Mouse (Mus musculus): ENCODE data around the gene 7420426K07Rik. TPM values are rescaled to one million over a fixed set of nuclear protein-coding genes. Genes with fewer than 3 reads are reported as not detected.

Gene 7420426K07Rik
- total and polyA plus RNA-seq, 3 experiments, result not detected

GRCm38 (mm10) chr9:98923119-98923518 is 20.2 kb downstream of the 7420426K07Rik start:
- Histone ChIP-seq H3K4me1 (ENCODE audit: insufficient read depth, low read depth, low read length) (no peaks in the 10 kb centered on the region), H3K27me3 (ENCODE audit: insufficient read depth, low read length) (no peaks in the 10 kb centered on the region; the same call in 1 of the 2 replicates), H3K36me3 (replicated peaks) (no peaks in the 10 kb centered on the region), H3K4me3 (ENCODE audit: low read depth, low read length) (no peak overlapping the region), H3K9me3 (replicated peaks) (no peaks in the 10 kb centered on the region)
- no peak for ATAC-seq (ENCODE audit: extremely low read depth, insufficient number of reproducible peaks, low FRiP score, poor library complexity, severe bottlenecking)
- TF ChIP-seq CTCF (IDR thresholded peaks at IDR 0.05; ENCODE audit: low read depth, low read length), result no peak
- TF ChIP-seq GATA1 (IDR thresholded peaks at IDR 0.05; ENCODE audit: borderline replicate concordance, low read length), result no peak
- TF ChIP-seq POLR2AphosphoS5 (IDR thresholded peaks at IDR 0.05; ENCODE audit: insufficient replicate concordance, low read depth, low read length), result no peak
- TF ChIP-seq TAL1 (conservative IDR thresholded peaks at IDR 0.05; ENCODE audit: low read depth, low read length), result no peak
- TF ChIP-seq GATA2 (IDR thresholded peaks at IDR 0.05; ENCODE audit: borderline replicate concordance, low read depth, low read length), result no peak
- DNase-seq (ENCODE audit: low spot score), result no peak

GRCm38 (mm10) chr9:98924183-98924582 is 21.3 kb downstream of the 7420426K07Rik start:
- ATAC-seq (ENCODE audit: extremely low read depth, insufficient number of reproducible peaks, low FRiP score, poor library complexity, severe bottlenecking), result no peak
- Histone ChIP-seq H3K4me3 (ENCODE audit: low read depth, low read length) (no peak overlapping the region), H3K9me3 (replicated peaks) (no peaks in the 10 kb centered on the region), H3K4me1 (ENCODE audit: insufficient read depth, low read depth, low read length) (no peaks in the 10 kb centered on the region), H3K27me3 (ENCODE audit: insufficient read depth, low read length) (no peaks in the 10 kb centered on the region; the same call in 1 of the 2 replicates), H3K36me3 (replicated peaks) (no peaks in the 10 kb centered on the region)
- DNase-seq (ENCODE audit: low spot score), result no peak
- TF ChIP-seq POLR2AphosphoS5 (IDR thresholded peaks at IDR 0.05; ENCODE audit: insufficient replicate concordance, low read depth, low read length) (no peak), GATA2 (IDR thresholded peaks at IDR 0.05; ENCODE audit: borderline replicate concordance, low read depth, low read length) (no peak), CTCF (IDR thresholded peaks at IDR 0.05; ENCODE audit: low read depth, low read length) (no peak)

- ATAC-seq (ENCODE audit: extremely low read depth, insufficient number of reproducible peaks, low FRiP score, poor library complexity, severe bottlenecking) (no peak), DNase-seq (ENCODE audit: low spot score) (no peak)
- H3K27me3 ChIP-seq (ENCODE audit: insufficient read depth, low read length), result no peaks in the 10 kb centered on the region
- no peak overlapping the region for H3K4me3 ChIP-seq (ENCODE audit: low read depth, low read length)
- peaks cover 2% of the 10 kb centered on the region; the same call in 1 of the 2 replicates for H3K9me3 ChIP-seq (replicated peaks)
- TF ChIP-seq CTCF (IDR thresholded peaks at IDR 0.05; ENCODE audit: low read depth, low read length) (peak; percentile 45; the same call in 1 of the 2 replicates), GATA2 (IDR thresholded peaks at IDR 0.05; ENCODE audit: borderline replicate concordance, low read depth, low read length) (no peak)
- no peaks in the 10 kb centered on the region for H3K4me1 ChIP-seq (ENCODE audit: insufficient read depth, low read depth, low read length)
- no peaks in the 10 kb centered on the region for H3K36me3 ChIP-seq (replicated peaks)
Measured at GRCm38 (mm10) chr9:98929496-98929895, 26.6 kb downstream of the 7420426K07Rik start.

GRCm38 (mm10) chr9:98932931-98933330 is 30.0 kb downstream of the 7420426K07Rik start:
- no peaks in the 10 kb centered on the region for H3K4me1 ChIP-seq (ENCODE audit: insufficient read depth, low read depth, low read length)
- DNase-seq (ENCODE audit: low spot score) (no peak), ATAC-seq (ENCODE audit: extremely low read depth, insufficient number of reproducible peaks, low FRiP score, poor library complexity, severe bottlenecking) (no peak)
- TF ChIP-seq GATA2 (IDR thresholded peaks at IDR 0.05; ENCODE audit: borderline replicate concordance, low read depth, low read length) (no peak), CTCF (IDR thresholded peaks at IDR 0.05; ENCODE audit: low read depth, low read length) (no peak), TAL1 (conservative IDR thresholded peaks at IDR 0.05; ENCODE audit: low read depth, low read length) (no peak), POLR2AphosphoS5 (IDR thresholded peaks at IDR 0.05; ENCODE audit: insufficient replicate concordance, low read depth, low read length) (no peak), GATA1 (IDR thresholded peaks at IDR 0.05; ENCODE audit: borderline replicate concordance, low read length) (no peak)
- H3K27me3 ChIP-seq (ENCODE audit: insufficient read depth, low read length), result no peaks in the 10 kb centered on the region; the same call in 1 of the 2 replicates
- H3K9me3 ChIP-seq (replicated peaks), result peaks cover 2% of the 10 kb centered on the region; the same call in 1 of the 2 replicates
- H3K4me3 ChIP-seq (ENCODE audit: low read depth, low read length), result no peak overlapping the region
- no peaks in the 10 kb centered on the region for H3K36me3 ChIP-seq (replicated peaks)

GRCm38 (mm10) chr9:98935190-98935909 is 32.4 kb downstream of the 7420426K07Rik start:
- Histone ChIP-seq H3K4me1 (ENCODE audit: insufficient read depth, low read depth, low read length) (no peaks in the 10 kb centered on the region), H3K36me3 (replicated peaks) (no peaks in the 10 kb centered on the region), H3K27me3 (ENCODE audit: insufficient read depth, low read length) (no peaks in the 10 kb centered on the region; the same call in 1 of the 2 replicates), H3K4me3 (ENCODE audit: low read depth, low read length) (no peak overlapping the region), H3K9me3 (replicated peaks) (no peaks in the 10 kb centered on the region)
- TF ChIP-seq GATA2 (IDR thresholded peaks at IDR 0.05; ENCODE audit: borderline replicate concordance, low read depth, low read length), result no peak
- TF ChIP-seq GATA1 (IDR thresholded peaks at IDR 0.05; ENCODE audit: borderline replicate concordance, low read length), result no peak
- no peak for TF ChIP-seq POLR2AphosphoS5 (IDR thresholded peaks at IDR 0.05; ENCODE audit: insufficient replicate concordance, low read depth, low read length)
- TF ChIP-seq CTCF (IDR thresholded peaks at IDR 0.05; ENCODE audit: low read depth, low read length), result no peak
- no peak for TF ChIP-seq TAL1 (conservative IDR thresholded peaks at IDR 0.05; ENCODE audit: low read depth, low read length)
- DNase-seq (ENCODE audit: low spot score), result no peak
- no peak for ATAC-seq (ENCODE audit: extremely low read depth, insufficient number of reproducible peaks, low FRiP score, poor library complexity, severe bottlenecking)

- Histone ChIP-seq H3K4me3 (ENCODE audit: low read depth, low read length) (no peak overlapping the region), H3K27me3 (ENCODE audit: insufficient read depth, low read length) (no peaks in the 10 kb centered on the region; the same call in 1 of the 2 replicates), H3K36me3 (replicated peaks) (no peaks in the 10 kb centered on the region), H3K4me1 (ENCODE audit: insufficient read depth, low read depth, low read length) (no peaks in the 10 kb centered on the region), H3K9me3 (replicated peaks) (no peaks in the 10 kb centered on the region)
- no peak for DNase-seq (ENCODE audit: low spot score)
- no peak for ATAC-seq (ENCODE audit: extremely low read depth, insufficient number of reproducible peaks, low FRiP score, poor library complexity, severe bottlenecking)
- no peak for TF ChIP-seq GATA2 (IDR thresholded peaks at IDR 0.05; ENCODE audit: borderline replicate concordance, low read depth, low read length)
- TF ChIP-seq POLR2AphosphoS5 (IDR thresholded peaks at IDR 0.05; ENCODE audit: insufficient replicate concordance, low read depth, low read length), result no peak
- no peak for TF ChIP-seq TAL1 (conservative IDR thresholded peaks at IDR 0.05; ENCODE audit: low read depth, low read length)
Measured at GRCm38 (mm10) chr9:98939290-98939689, 36.4 kb downstream of the 7420426K07Rik start.

Measured in G1E (cell line).